Mouse (Mus musculus): ENCODE data around the gene Plcd3. TPM values are rescaled to one million over a fixed set of nuclear protein-coding genes. Genes with fewer than 3 reads are reported as not detected.

Plcd3 gene
- total and polyA plus RNA-seq, 2 experiments from 2014 or later: 4.7 to 9.4 TPM

DNA sequence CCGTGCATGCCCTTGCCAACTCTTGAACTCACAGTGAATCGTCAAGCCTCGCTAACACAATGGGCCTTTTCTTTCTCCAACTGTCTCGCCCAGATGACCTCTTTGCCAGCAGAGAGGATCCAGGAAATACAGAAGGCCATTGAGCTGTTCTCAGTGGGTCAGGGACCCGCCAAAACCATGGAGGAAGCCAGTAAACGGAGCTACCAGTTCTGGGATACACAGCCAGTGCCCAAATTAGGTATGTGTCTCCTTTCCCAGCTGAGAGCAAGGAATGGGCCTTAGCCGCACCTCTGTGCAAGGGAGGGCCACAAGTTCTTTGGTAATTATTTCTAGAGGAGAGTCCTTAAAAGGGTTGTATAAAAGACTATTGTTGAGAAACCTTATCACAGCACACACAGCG lies 55.2 kb downstream of the Plcd3 start:
- DNase-seq (ENCODE audit: low spot score) (no peak), ATAC-seq (ENCODE audit: low FRiP score) (no peak)
- Histone ChIP-seq H3K27me3 (ENCODE audit: insufficient read depth, low read length) (no peaks in the 10 kb centered on the region), H3K4me3 (ENCODE audit: low read depth, low read length) (no peak overlapping the region), H3K9me3 (ENCODE audit: low read length) (no peaks in the 10 kb centered on the region), H3K4me2 (ENCODE audit: low read depth, low read length, poor library complexity, severe bottlenecking) (no peak overlapping the region), H3K9ac (replicated peaks; ENCODE audit: low read length, poor library complexity, severe bottlenecking) (no peak overlapping the region), H3K27ac (ENCODE audit: low read depth, low read length) (no peak overlapping the region), H3K4me1 (ENCODE audit: insufficient read depth, low read length) (no peaks in the 10 kb centered on the region), H3K36me3 (ENCODE audit: insufficient read depth, low read length) (peaks cover 45% of the 10 kb centered on the region)
- no peak for TF ChIP-seq CTCF (IDR thresholded peaks at IDR 0.05)
- 66% methylated on average over 8 of the region's 8 CpGs for WGBS

DNA sequence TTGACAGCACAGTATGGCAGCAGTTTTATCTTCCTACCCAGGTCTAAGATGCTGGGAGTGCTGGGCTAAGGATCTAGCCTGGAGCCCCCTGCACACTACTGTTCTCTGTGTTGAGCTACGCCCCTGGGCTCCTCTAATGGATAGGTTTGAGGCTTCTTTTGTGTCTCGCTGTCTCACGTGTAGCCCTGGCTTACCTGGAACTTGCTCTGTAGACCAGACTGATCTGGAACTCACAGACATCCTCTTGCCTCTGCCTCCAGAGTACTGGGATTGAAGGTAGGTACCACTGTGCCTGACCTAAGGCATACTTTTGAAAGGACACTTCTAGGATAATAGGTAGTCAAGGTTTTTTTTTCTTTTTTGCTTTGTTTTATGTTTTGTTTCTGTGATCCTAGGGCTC lies 57.5 kb downstream of the Plcd3 start:
- Histone ChIP-seq H3K4me1 (ENCODE audit: insufficient read depth, low read length) (no peaks in the 10 kb centered on the region), H3K36me3 (ENCODE audit: insufficient read depth, low read length) (peaks cover 31% of the 10 kb centered on the region), H3K27ac (ENCODE audit: low read depth, low read length) (no peak overlapping the region), H3K9ac (replicated peaks; ENCODE audit: low read length, poor library complexity, severe bottlenecking) (no peak overlapping the region), H3K27me3 (ENCODE audit: insufficient read depth, low read length) (no peaks in the 10 kb centered on the region), H3K4me3 (ENCODE audit: low read depth, low read length) (no peak overlapping the region), H3K9me3 (ENCODE audit: low read length) (no peaks in the 10 kb centered on the region), H3K4me2 (ENCODE audit: low read depth, low read length, poor library complexity, severe bottlenecking) (no peak overlapping the region)
- ATAC-seq (ENCODE audit: low FRiP score) (no peak), DNase-seq (ENCODE audit: low spot score) (no peak)
- 97% methylated on average over 3 of the region's 3 CpGs for WGBS
- no peak for TF ChIP-seq CTCF (IDR thresholded peaks at IDR 0.05)

DNA sequence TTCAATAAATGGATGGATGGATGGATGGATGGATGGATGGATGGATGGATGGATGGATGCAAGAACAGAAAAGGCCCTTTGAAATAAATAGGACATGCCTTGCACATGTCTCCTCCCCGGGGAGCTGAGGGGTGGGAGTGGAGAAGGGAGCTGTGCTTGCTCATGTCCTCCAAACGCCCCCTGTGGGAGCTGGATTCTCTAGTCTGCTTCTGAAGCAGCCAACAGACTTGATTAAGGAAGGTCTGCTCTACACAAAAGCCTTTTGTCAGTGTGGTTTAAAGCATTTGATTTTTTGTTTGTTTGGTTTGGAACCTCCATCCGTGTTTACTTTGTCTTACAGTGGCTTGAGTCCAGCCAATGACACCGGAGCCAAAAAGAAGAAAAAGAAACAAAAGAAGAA lies 58.6 kb downstream of the Plcd3 start:
- no peak overlapping the region for H3K9ac ChIP-seq (replicated peaks; ENCODE audit: low read length, poor library complexity, severe bottlenecking)
- H3K9me3 ChIP-seq (ENCODE audit: low read length): no peaks in the 10 kb centered on the region
- TF ChIP-seq CTCF (IDR thresholded peaks at IDR 0.05): 0 out of 2 replicates have a peak, but pooled peaks have one; percentile 6
- DNase-seq (ENCODE audit: low spot score) (peak; percentile 19), ATAC-seq (ENCODE audit: low FRiP score) (no peak)
- H3K4me1 ChIP-seq (ENCODE audit: insufficient read depth, low read length): no peaks in the 10 kb centered on the region
- H3K4me3 ChIP-seq (ENCODE audit: low read depth, low read length): no peak overlapping the region
- 75% methylated on average over 4 of the region's 4 CpGs for WGBS
- H3K36me3 ChIP-seq (ENCODE audit: insufficient read depth, low read length): peaks cover 31% of the 10 kb centered on the region
- no peak overlapping the region for H3K4me2 ChIP-seq (ENCODE audit: low read depth, low read length, poor library complexity, severe bottlenecking)
- no peak overlapping the region for H3K27ac ChIP-seq (ENCODE audit: low read depth, low read length)
- H3K27me3 ChIP-seq (ENCODE audit: insufficient read depth, low read length): no peaks in the 10 kb centered on the region

DNA sequence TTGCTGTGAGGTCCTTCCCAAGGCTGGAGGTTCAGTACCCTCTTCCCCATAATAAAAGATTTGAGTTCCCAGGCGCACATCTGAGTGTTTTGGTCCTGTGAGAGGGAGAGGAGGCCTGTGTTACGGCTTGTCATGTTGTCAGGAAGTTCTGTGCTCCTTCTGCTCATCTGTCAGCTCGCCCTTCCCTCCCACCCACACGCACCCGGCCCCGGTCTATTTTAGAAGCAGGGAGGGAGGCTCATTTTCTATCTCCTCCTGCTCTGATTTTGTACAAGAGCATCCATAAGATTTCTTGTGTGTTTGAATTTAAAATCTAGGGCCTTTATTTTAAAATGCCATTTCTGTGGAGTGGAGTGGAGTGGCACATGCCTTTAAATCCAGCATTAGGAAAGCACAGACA lies 63.4 kb downstream of the Plcd3 start:
- no peak for ATAC-seq (ENCODE audit: low FRiP score)
- Histone ChIP-seq H3K36me3 (ENCODE audit: insufficient read depth, low read length) (no peaks in the 10 kb centered on the region), H3K27me3 (ENCODE audit: insufficient read depth, low read length) (no peaks in the 10 kb centered on the region), H3K4me1 (ENCODE audit: insufficient read depth, low read length) (no peaks in the 10 kb centered on the region), H3K9ac (replicated peaks; ENCODE audit: low read length, poor library complexity, severe bottlenecking) (no peak overlapping the region), H3K27ac (ENCODE audit: low read depth, low read length) (no peak overlapping the region), H3K4me2 (ENCODE audit: low read depth, low read length, poor library complexity, severe bottlenecking) (no peak overlapping the region), H3K4me3 (ENCODE audit: low read depth, low read length) (no peak overlapping the region), H3K9me3 (ENCODE audit: low read length) (no peaks in the 10 kb centered on the region)
- WGBS: 89% methylated on average over 6 of the region's 6 CpGs
- no peak for DNase-seq (ENCODE audit: low spot score)
- no peak for TF ChIP-seq CTCF (IDR thresholded peaks at IDR 0.05)

DNA sequence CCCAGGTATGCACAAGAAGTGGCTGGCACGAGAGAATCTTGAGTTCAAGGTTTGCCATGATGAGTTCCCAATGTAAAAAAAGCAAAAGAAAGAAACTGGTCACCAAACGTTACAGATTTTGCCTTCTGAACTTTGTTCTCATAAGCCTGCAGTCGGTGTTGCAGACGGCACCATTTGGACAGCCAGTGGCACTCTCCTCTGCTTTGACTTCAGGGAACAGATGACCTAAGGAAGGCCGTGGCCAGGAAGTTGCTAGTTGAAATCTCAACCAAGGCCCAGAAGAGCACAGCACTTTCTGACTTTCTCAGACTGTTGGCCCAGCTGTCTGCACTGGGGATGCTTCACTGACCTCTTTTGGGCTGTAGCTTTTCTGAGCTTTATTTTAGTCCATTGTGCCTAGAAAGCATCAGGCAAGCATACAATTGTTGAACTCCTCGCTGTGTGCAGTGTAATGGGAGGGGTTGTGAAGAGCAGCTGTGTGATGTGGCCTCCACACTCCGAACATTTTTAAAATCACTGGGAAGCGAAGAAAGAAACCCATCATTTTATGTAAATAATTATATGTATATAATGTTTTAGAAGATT lies 64.5 kb downstream of the Plcd3 start:
- no peak for TF ChIP-seq CTCF (IDR thresholded peaks at IDR 0.05)

DNA sequence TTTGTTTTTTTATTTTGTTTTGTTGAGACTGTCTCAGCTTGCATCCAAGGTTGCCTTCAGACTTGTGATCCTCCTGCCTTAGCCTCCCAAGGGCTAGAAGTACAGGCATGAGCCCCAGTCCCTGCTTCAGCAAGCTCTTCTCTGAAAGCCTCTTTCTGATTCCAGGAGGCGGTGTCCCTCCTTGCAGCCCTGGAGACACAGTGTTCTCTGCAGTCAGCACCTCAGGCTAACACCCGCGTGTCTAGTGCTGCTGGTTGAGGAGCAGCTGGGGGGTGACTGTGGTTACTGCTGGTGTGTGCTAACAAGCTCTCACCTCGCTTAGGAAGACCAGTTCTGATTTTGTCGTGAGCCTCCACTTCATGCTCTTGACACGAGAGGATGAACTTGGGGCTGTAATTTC lies 66.5 kb downstream of the Plcd3 start:
- H3K4me3 ChIP-seq (ENCODE audit: low read depth, low read length): no peak overlapping the region
- ATAC-seq (ENCODE audit: low FRiP score) (no peak), DNase-seq (ENCODE audit: low spot score) (no peak)
- WGBS: 84% methylated on average over 6 of the region's 6 CpGs
- TF ChIP-seq CTCF (IDR thresholded peaks at IDR 0.05): no peak
- no peak overlapping the region for H3K4me2 ChIP-seq (ENCODE audit: low read depth, low read length, poor library complexity, severe bottlenecking)
- H3K27ac ChIP-seq (ENCODE audit: low read depth, low read length): no peak overlapping the region
- H3K27me3 ChIP-seq (ENCODE audit: insufficient read depth, low read length): no peaks in the 10 kb centered on the region
- no peaks in the 10 kb centered on the region for H3K4me1 ChIP-seq (ENCODE audit: insufficient read depth, low read length)
- no peaks in the 10 kb centered on the region for H3K36me3 ChIP-seq (ENCODE audit: insufficient read depth, low read length)
- H3K9me3 ChIP-seq (ENCODE audit: low read length): no peaks in the 10 kb centered on the region
- no peak overlapping the region for H3K9ac ChIP-seq (replicated peaks; ENCODE audit: low read length, poor library complexity, severe bottlenecking)

More for the DNA sequence above, 64.5 kb downstream of the Plcd3 start:
- no peaks in the 10 kb centered on the region for H3K36me3 ChIP-seq (ENCODE audit: insufficient read depth, low read length)
- no peaks in the 10 kb centered on the region for H3K27me3 ChIP-seq (ENCODE audit: insufficient read depth, low read length)
- 89% methylated on average over 8 of the region's 8 CpGs for WGBS
- H3K4me3 ChIP-seq (ENCODE audit: low read depth, low read length): no peak overlapping the region
- H3K9me3 ChIP-seq (ENCODE audit: low read length): no peaks in the 10 kb centered on the region
- DNase-seq (ENCODE audit: low spot score) (no peak), ATAC-seq (ENCODE audit: low FRiP score) (no peak)
- no peak overlapping the region for H3K4me2 ChIP-seq (ENCODE audit: low read depth, low read length, poor library complexity, severe bottlenecking)
- H3K27ac ChIP-seq (ENCODE audit: low read depth, low read length): no peak overlapping the region
- H3K4me1 ChIP-seq (ENCODE audit: insufficient read depth, low read length): no peaks in the 10 kb centered on the region
- H3K9ac ChIP-seq (replicated peaks; ENCODE audit: low read length, poor library complexity, severe bottlenecking): no peak overlapping the region

Measured in midbrain, postnatal 0 days (tissue).